Mouse (Mus musculus) midbrain, postnatal 0 days (tissue): ENCODE data around the gene Arid1b. TPM values are rescaled to one million over a fixed set of nuclear protein-coding genes. Genes with fewer than 3 reads are reported as not detected.

Experiments
- ATAC-seq: fragments of 200-750 bp; cut with Nextera tagmentation; 2 replicates; pipeline ENCODE4 v1.8.0; 2017; ENCODE audit warnings: moderate number of reproducible peaks, mild to moderate bottlenecking, moderate TSS enrichment, moderate library complexity; ENCODE audit not compliant: low FRiP score
- DNase-seq: peaks from one replicate; pipeline ENCODE4 v3.0.0-alpha.2; 2015; ENCODE audit warnings: low spot score
- H3K27ac ChIP-seq: fragments of 300-500 bp; sonication (generic); 2 replicates; pipeline ENCODE4 v1.5.1; 2014; ENCODE audit warnings: low read depth, mild to moderate bottlenecking, low read length, mixed read lengths
- H3K27me3 ChIP-seq: fragments of 300-500 bp; sonication (generic); 2 replicates; pipeline ENCODE4 v1.6.1; 2014; ENCODE audit warnings: low read length, control low read depth, mixed read lengths; ENCODE audit not compliant: insufficient read depth
- H3K36me3 ChIP-seq: fragments of 300-500 bp; sonication (generic); 2 replicates; pipeline ENCODE4 v1.6.1; 2014; ENCODE audit warnings: low read length, control low read depth, mixed read lengths; ENCODE audit not compliant: insufficient read depth
- H3K4me1 ChIP-seq: fragments of 300-500 bp; sonication (generic); 2 replicates; pipeline ENCODE4 v1.6.1; 2014; ENCODE audit warnings: mild to moderate bottlenecking, control low read depth, antibody characterized with exemption, low read length, mixed read lengths; ENCODE audit not compliant: insufficient read depth
- H3K4me2 ChIP-seq: fragments of 300-500 bp; sonication (generic); 2 replicates; pipeline ENCODE4 v1.6.1; 2014; ENCODE audit warnings: low read depth, mild to moderate bottlenecking, low read length, mixed read lengths; ENCODE audit not compliant: poor library complexity, severe bottlenecking
- H3K4me3 ChIP-seq: fragments of 300-500 bp; sonication (generic); 2 replicates; pipeline ENCODE4 v1.5.1; 2014; ENCODE audit warnings: low read depth, mild to moderate bottlenecking, low read length, moderate library complexity
- H3K9ac ChIP-seq: fragments of 300-500 bp; sonication (generic); replicated peaks from 2 replicates; pipeline ENCODE4 v1.6.1; 2014; ENCODE audit warnings: mild to moderate bottlenecking, low read length, moderate library complexity, mixed read lengths; ENCODE audit not compliant: poor library complexity, severe bottlenecking
- H3K9me3 ChIP-seq: fragments of 300-500 bp; sonication (generic); 2 replicates; pipeline ENCODE4 v1.6.1; 2016; ENCODE audit warnings: low read length, control low read depth
- CTCF ChIP-seq: IDR thresholded peaks from 2 replicates; pipeline ENCODE4 v1.5.1; 2016; ENCODE audit warnings: antibody characterized with exemption, mild to moderate bottlenecking
- WGBS: fragments of 180-500 bp; shearing (Covaris S2); extraction: QIAGEN DNeasy Blood & Tissue Kit; methylation state at CpG from one replicate; pipeline ENCODE4 v1.1.7; 2014; 5-methylcytosine and 5-hydroxymethylcytosine counted together
- polyA plus RNA-seq: library from polyadenylated mRNA; unstranded; fragments of >200 nt; fragmentation: Nextera tagmentation; extraction: Ambion mirVana; gene quantifications from 2 replicates; pipeline ENCODE4 v1.2.1, GENCODE M21; 2015
- total RNA-seq: library from RNA; depleted of rRNA; stranded (reverse); fragments of >200 nt; gene quantifications from 2 replicates; pipeline ENCODE4 v1.2.3, GENCODE M21; 2014

Arid1b gene
- total and polyA plus RNA-seq, 2 experiments from 2014 or later: 11.9 to 73.3 TPM

DNA sequence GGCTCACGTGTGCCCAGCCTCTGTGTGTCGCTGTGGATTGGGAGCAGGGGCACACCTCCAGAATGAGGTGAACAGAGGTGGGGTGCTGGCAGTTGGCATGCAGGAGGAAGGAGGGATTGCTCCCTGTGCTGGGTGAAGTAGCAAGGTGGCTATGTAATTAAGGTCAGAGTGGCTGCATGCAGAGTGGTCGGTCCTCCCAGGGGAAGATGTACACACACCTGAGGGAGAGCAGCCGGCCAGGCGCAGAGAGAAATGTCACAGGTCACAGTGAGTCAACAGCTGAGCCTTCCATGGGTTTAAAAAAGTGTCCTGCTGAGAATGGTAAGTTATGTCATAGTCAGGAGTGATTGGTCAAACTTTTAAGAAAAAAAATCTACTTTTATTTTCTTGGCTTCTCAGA lies 14.6 kb downstream of the Arid1b start:
- H3K36me3 ChIP-seq: no peaks in the 10 kb centered on the region
- no peak overlapping the region for H3K9ac ChIP-seq
- no peak for TF ChIP-seq CTCF
- no peak overlapping the region for H3K4me2 ChIP-seq
- whole genome bisulfite sequencing: 76% methylated on average over 5 of the region's 5 CpGs
- DNase-seq: no peak
- no peaks in the 10 kb centered on the region for H3K27me3 ChIP-seq
- H3K4me1 ChIP-seq: peaks cover 18% of the 10 kb centered on the region
- no peak overlapping the region for H3K4me3 ChIP-seq
- no peak overlapping the region for H3K27ac ChIP-seq
- no peak for ATAC-seq
- no peaks in the 10 kb centered on the region for H3K9me3 ChIP-seq

DNA sequence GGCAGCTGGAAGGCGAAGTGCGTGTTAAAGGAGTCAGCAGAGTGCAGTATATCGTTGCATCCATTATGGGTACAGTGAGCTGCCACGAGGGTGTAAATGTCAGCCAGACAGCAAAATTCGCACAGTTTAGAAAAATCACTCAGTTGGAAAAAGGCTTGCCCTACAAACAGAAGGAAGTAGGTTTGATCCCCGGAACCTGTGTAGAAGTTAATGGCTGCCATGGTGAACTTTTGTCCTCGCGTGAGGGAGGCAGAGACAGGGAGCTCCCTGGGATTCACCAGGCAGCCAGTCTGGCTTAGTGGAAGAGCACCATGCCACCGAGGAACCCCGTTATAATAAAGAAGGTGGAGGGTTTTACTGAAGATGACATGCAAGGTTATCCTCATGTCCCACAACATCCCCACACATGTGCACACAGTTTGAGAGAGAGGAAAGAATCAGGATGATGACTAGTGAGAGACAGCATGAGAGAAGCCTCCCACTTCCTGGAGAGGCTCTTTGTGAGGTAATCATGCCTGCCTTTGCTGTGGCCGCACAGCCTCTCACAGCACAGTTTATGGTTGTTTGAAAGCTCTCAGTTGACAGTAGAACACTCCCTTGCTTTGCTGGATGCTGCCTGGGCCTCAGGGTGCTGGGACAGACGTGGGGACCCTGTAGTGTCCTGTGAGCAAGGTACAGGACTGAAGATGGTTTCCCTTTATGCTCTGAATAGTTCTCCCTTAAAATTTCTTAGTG lies 15.6 kb downstream of the Arid1b start:
- TF ChIP-seq CTCF: no peak
- Histone ChIP-seq H3K27me3 (no peaks in the 10 kb centered on the region), H3K4me3 (no peak overlapping the region), H3K27ac (no peak overlapping the region), H3K36me3 (no peaks in the 10 kb centered on the region), H3K9ac (no peak overlapping the region), H3K4me1 (peaks cover 18% of the 10 kb centered on the region), H3K4me2 (no peak overlapping the region), H3K9me3 (no peaks in the 10 kb centered on the region)
- DNase-seq (no peak), ATAC-seq (no peak)
- WGBS: 68% methylated on average over 12 of the region's 12 CpGs

DNA sequence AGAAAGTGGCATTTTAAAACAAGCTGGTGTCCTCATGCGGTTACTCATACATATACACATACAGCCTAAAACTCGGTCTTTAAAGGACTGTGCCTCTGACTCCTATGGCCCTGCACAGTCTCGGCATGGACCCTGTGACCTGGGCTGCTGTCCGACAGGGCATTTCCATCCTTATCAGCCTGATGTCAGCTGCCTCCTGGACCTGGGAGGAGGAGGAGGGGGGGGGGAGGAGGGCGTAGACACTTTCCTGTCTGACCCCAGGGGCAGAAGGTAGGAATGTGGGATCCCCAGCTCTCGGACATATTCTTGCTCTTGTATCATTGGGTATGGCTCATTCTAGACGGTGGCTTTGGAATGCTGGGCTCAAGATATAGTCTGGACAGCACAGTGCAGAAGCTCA lies 16.6 kb downstream of the Arid1b start:
- 82% methylated on average over 7 of the region's 7 CpGs for WGBS
- no peak for TF ChIP-seq CTCF
- ATAC-seq (no peak), DNase-seq (no peak)
- Histone ChIP-seq H3K27me3 (no peaks in the 10 kb centered on the region), H3K4me2 (no peak overlapping the region), H3K36me3 (no peaks in the 10 kb centered on the region), H3K27ac (no peak overlapping the region), H3K4me3 (no peak overlapping the region), H3K4me1 (peaks cover 18% of the 10 kb centered on the region), H3K9me3 (no peaks in the 10 kb centered on the region), H3K9ac (no peak overlapping the region)

DNA sequence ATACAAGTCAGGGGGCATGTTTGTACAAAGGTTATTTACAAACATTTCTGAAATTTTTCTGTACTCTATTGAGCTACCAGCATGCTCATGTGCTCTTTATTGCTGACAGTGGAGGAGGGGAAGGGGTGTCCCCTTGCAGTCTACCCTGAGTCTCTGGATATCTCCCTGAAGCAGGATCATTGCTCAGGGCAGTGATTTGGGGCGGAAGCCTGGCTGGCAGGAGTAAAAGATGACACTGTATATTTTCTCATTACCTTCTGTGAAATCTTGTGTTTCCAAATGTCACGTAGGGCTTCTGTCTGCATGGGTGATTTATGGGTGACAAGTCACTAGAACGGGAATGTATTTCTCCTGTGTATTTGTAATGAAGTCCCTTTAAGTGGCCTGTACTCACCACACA lies 18.0 kb downstream of the Arid1b start:
- no peak overlapping the region for H3K4me2 ChIP-seq
- TF ChIP-seq CTCF: no peak
- H3K4me1 ChIP-seq: peaks cover 11% of the 10 kb centered on the region; the same call in 1 of the 2 replicates
- no peaks in the 10 kb centered on the region for H3K9me3 ChIP-seq
- ATAC-seq (no peak), DNase-seq (no peak)
- no peak overlapping the region for H3K9ac ChIP-seq
- no peaks in the 10 kb centered on the region for H3K36me3 ChIP-seq
- WGBS: 57% methylated on average over 3 of the region's 3 CpGs
- H3K27me3 ChIP-seq: no peaks in the 10 kb centered on the region
- no peak overlapping the region for H3K27ac ChIP-seq
- no peak overlapping the region for H3K4me3 ChIP-seq

DNA sequence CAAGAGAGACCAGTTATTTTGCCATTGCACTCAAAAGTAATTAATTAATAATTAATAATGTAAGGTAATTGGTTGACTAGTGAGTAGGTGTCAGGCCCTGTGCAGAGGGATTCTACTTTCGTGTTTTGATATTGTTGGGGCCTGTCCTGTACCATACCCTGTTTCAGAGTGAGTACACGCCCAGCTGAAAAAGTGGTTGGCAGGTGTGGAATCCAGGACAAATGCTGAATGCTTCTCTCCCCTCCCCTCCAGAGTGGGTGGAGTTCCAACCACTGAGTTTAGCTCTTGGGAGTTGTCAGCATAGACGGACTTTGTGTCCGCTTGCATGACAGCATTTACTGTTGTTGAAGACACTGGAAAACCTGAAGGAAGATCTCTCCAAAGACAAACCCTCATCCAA lies 18.4 kb downstream of the Arid1b start:
- no peaks in the 10 kb centered on the region for H3K9me3 ChIP-seq
- H3K27ac ChIP-seq: no peak overlapping the region
- H3K27me3 ChIP-seq: no peaks in the 10 kb centered on the region
- H3K9ac ChIP-seq: no peak overlapping the region
- H3K4me3 ChIP-seq: no peak overlapping the region
- H3K4me1 ChIP-seq: peaks cover 8% of the 10 kb centered on the region; the same call in 1 of the 2 replicates
- 74% methylated on average over 4 of the region's 4 CpGs for WGBS
- no peak for TF ChIP-seq CTCF
- H3K4me2 ChIP-seq: no peak overlapping the region
- no peaks in the 10 kb centered on the region for H3K36me3 ChIP-seq
- ATAC-seq (no peak), DNase-seq (no peak)

DNA sequence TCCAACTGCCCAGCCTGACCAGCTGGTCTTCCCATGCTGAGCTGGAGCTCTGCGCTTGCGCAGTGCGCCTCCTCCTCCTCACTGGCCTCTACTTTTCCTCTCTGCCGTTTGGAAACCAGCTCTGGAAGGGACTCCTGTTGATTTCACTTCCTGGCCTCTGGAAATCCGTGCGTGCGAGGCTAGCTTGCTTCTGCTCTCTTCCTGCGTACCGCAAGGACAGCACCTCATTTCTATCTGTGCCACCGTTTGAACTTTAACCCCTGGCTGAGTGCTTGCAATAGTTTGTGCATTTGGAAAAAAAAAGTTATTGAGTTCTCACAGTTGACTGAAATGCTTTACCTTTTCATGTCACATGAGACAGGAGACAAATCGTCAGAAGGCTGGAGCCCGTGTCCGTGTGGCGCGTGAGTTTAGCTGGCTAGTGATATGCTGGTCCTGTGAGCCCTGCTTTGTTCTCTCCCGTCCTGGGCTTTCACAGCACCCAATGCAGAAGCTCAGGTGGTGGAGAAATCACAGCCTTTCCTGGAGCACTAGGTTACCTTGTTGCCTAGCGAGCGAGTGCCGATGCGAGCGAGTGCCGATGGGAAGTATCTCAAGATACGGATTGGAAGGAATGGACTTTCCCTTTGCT lies 20.3 kb downstream of the Arid1b start:
- Histone ChIP-seq H3K9ac (no peak overlapping the region), H3K4me3 (no peak overlapping the region), H3K27me3 (no peaks in the 10 kb centered on the region), H3K4me1 (peaks cover 1% of the 10 kb centered on the region; the same call in 1 of the 2 replicates), H3K4me2 (no peak overlapping the region), H3K9me3 (no peaks in the 10 kb centered on the region), H3K36me3 (no peaks in the 10 kb centered on the region), H3K27ac (no peak overlapping the region)
- DNase-seq (no peak), ATAC-seq (no peak)
- TF ChIP-seq CTCF: no peak
- 80% methylated on average over 23 of the region's 23 CpGs for whole genome bisulfite sequencing
